14 mouse cellular contexts compared by ENCODE assay signal in genomic region chr7:92400551-92400950, GRCm38 (mm10).
DNase-seq lines count a peak whose midpoint lies in the region; ATAC-seq lines count a peak whose summit lies in the region.
"Had no signal": no experiment of that assay in that cellular context is flagged by ENCODE, and none has a peak within 500 bp of the region (broad histone marks: within the 10 kb centered on the region; RNA-seq: fewer than 3 reads in every experiment).

No protein-coding gene starts in this region.

- no peaks in the 10 kb centered on the region for H3K9me3 ChIP-seq in forebrain, embryonic 15.5 days
- H3K9me3 ChIP-seq in forebrain, embryonic 12.5 days, result no peaks in the 10 kb centered on the region
- no peaks in the 10 kb centered on the region for H3K9me3 ChIP-seq in midbrain, embryonic 14.5 days (ENCODE audit: control insufficient read depth, low read length)
- no peaks in the 10 kb centered on the region for H3K9me3 ChIP-seq in midbrain, embryonic 11.5 days (ENCODE audit: control insufficient read depth, low read length)
- H3K9me3 ChIP-seq in forebrain, embryonic 16.5 days (ENCODE audit: control insufficient read depth, low read length), result no peaks in the 10 kb centered on the region
- H3K9me3 ChIP-seq: heart, embryonic 15.5 days had no signal

- H3K27me3 ChIP-seq in forebrain, embryonic 15.5 days, result no peaks in the 10 kb centered on the region
- no peaks in the 10 kb centered on the region for H3K27me3 ChIP-seq in forebrain, embryonic 12.5 days
- no peaks in the 10 kb centered on the region for H3K27me3 ChIP-seq in midbrain, embryonic 14.5 days (ENCODE audit: control insufficient read depth, insufficient read depth, low read length)
- H3K27me3 ChIP-seq in midbrain, embryonic 11.5 days (ENCODE audit: control insufficient read depth, insufficient read depth, low read length), result no peaks in the 10 kb centered on the region
- H3K27me3 ChIP-seq in forebrain, embryonic 16.5 days (replicated peaks; ENCODE audit: control insufficient read depth, insufficient read depth, low read length), result no peaks in the 10 kb centered on the region
- H3K27me3 ChIP-seq: heart, embryonic 15.5 days had no signal

- WGBS in forebrain, embryonic 15.5 days, result 41% methylated on average over 1 of the region's 1 CpGs
- WGBS in forebrain, embryonic 12.5 days, result 69% methylated on average over 1 of the region's 1 CpGs
- 58% methylated on average over 1 of the region's 1 CpGs for WGBS in midbrain, embryonic 14.5 days
- WGBS in midbrain, embryonic 11.5 days, result 71% methylated on average over 1 of the region's 1 CpGs
- WGBS in forebrain, embryonic 16.5 days, result 31% methylated on average over 1 of the region's 1 CpGs

- peak; percentile 22 for DNase-seq in midbrain, embryonic 14.5 days
- no peak for DNase-seq in midbrain, embryonic 11.5 days (ENCODE audit: low spot score, missing footprints)
- no peak for DNase-seq in heart, adult 18-20 months
- DNase-seq: adrenal gland, adult 2 months; adrenal gland, postnatal 25 days; gastrocnemius, postnatal 10 days; heart, adult 2 months; heart, postnatal 14 days; kidney, adult 11 months had no signal

- no peak overlapping the region for H3K4me3 ChIP-seq in forebrain, embryonic 15.5 days
- H3K4me3 ChIP-seq in forebrain, embryonic 12.5 days (replicated peaks), result no peak overlapping the region
- H3K4me3 ChIP-seq in midbrain, embryonic 14.5 days (replicated peaks; ENCODE audit: low read depth, low read length), result no peak overlapping the region
- H3K4me3 ChIP-seq in midbrain, embryonic 11.5 days (ENCODE audit: low read depth, low read length), result no peak overlapping the region
- H3K4me3 ChIP-seq in forebrain, embryonic 16.5 days (replicated peaks; ENCODE audit: low read length), result no peak overlapping the region
- H3K4me3 ChIP-seq: heart, adult 2 months; heart, embryonic 15.5 days had no signal

- peaks cover 14% of the 10 kb centered on the region for H3K4me1 ChIP-seq in forebrain, embryonic 15.5 days
- H3K4me1 ChIP-seq in forebrain, embryonic 12.5 days, result no peaks in the 10 kb centered on the region
- H3K4me1 ChIP-seq in midbrain, embryonic 14.5 days (ENCODE audit: control insufficient read depth, insufficient read depth, low read length), result peaks cover 9% of the 10 kb centered on the region; the same call in 1 of the 2 replicates
- no peaks in the 10 kb centered on the region for H3K4me1 ChIP-seq in midbrain, embryonic 11.5 days (ENCODE audit: control insufficient read depth, insufficient read depth, low read length)
- H3K4me1 ChIP-seq in forebrain, embryonic 16.5 days (replicated peaks; ENCODE audit: control insufficient read depth, insufficient read depth, low read length), result peaks cover 14% of the 10 kb centered on the region
- H3K4me1 ChIP-seq: heart, embryonic 15.5 days had no signal

- peak overlapping the region; percentile 74; the same call in 1 of the 2 replicates for H3K27ac ChIP-seq in forebrain, embryonic 15.5 days (replicated peaks)
- H3K27ac ChIP-seq in forebrain, embryonic 12.5 days, result no peak overlapping the region
- no peak overlapping the region for H3K27ac ChIP-seq in midbrain, embryonic 14.5 days (replicated peaks; ENCODE audit: low read depth, low read length)
- no peak overlapping the region for H3K27ac ChIP-seq in midbrain, embryonic 11.5 days (ENCODE audit: low read depth, low read length)
- H3K27ac ChIP-seq in forebrain, embryonic 16.5 days (ENCODE audit: low read length), result peak overlapping the region; percentile 61
- H3K27ac ChIP-seq: heart, adult 2 months; heart, embryonic 15.5 days had no signal

- H3K9ac ChIP-seq in forebrain, embryonic 15.5 days (replicated peaks), result no peak overlapping the region
- no peak overlapping the region for H3K9ac ChIP-seq in forebrain, embryonic 12.5 days
- H3K9ac ChIP-seq in midbrain, embryonic 14.5 days (replicated peaks; ENCODE audit: low read length), result no peak overlapping the region
- H3K9ac ChIP-seq in midbrain, embryonic 11.5 days (ENCODE audit: low read length), result no peak overlapping the region
- no peak overlapping the region for H3K9ac ChIP-seq in forebrain, embryonic 16.5 days (replicated peaks; ENCODE audit: low read depth, low read length)
- H3K9ac ChIP-seq: heart, embryonic 15.5 days had no signal

- no peak overlapping the region for H3K4me2 ChIP-seq in forebrain, embryonic 15.5 days (replicated peaks)
- H3K4me2 ChIP-seq in forebrain, embryonic 12.5 days, result no peak overlapping the region
- no peak overlapping the region for H3K4me2 ChIP-seq in midbrain, embryonic 14.5 days (ENCODE audit: low read length)
- no peak overlapping the region for H3K4me2 ChIP-seq in midbrain, embryonic 11.5 days
- H3K4me2 ChIP-seq in forebrain, embryonic 16.5 days (ENCODE audit: low read length), result no peak overlapping the region
- H3K4me2 ChIP-seq: heart, embryonic 11.5 days; heart, embryonic 15.5 days had no signal

- ATAC-seq in forebrain, embryonic 15.5 days (replicated peaks), result no peak; the same call in 1 of the 2 replicates
- no peak for ATAC-seq in forebrain, embryonic 12.5 days (ENCODE audit: low FRiP score)
- no peak for ATAC-seq in midbrain, embryonic 14.5 days (ENCODE audit: low FRiP score, low TSS enrichment)
- ATAC-seq in midbrain, embryonic 11.5 days (ENCODE audit: low FRiP score), result no peak
- peak; percentile 41; the same call in 1 of the 2 replicates for ATAC-seq in forebrain, embryonic 16.5 days

- no peaks in the 10 kb centered on the region for H3K36me3 ChIP-seq in forebrain, embryonic 15.5 days
- no peaks in the 10 kb centered on the region for H3K36me3 ChIP-seq in forebrain, embryonic 12.5 days (replicated peaks)
- no peaks in the 10 kb centered on the region for H3K36me3 ChIP-seq in midbrain, embryonic 14.5 days (ENCODE audit: control insufficient read depth, insufficient read depth, low read length)
- H3K36me3 ChIP-seq in midbrain, embryonic 11.5 days (ENCODE audit: control insufficient read depth, insufficient read depth, low read length), result no peaks in the 10 kb centered on the region
- no peaks in the 10 kb centered on the region for H3K36me3 ChIP-seq in forebrain, embryonic 16.5 days (ENCODE audit: control insufficient read depth, insufficient read depth)
- H3K36me3 ChIP-seq: heart, embryonic 15.5 days had no signal

Comparison
In these comparisons a context has a peak if more than half of its experiments do, and no peak if none do; other contexts are left out.
1. H3K27ac ChIP-seq: peak in forebrain, embryonic 15.5 days (single experiment) and forebrain, embryonic 16.5 days (single experiment); none in forebrain, embryonic 12.5 days (single experiment), midbrain, embryonic 14.5 days (single experiment) and midbrain, embryonic 11.5 days (single experiment).